Mouse (Mus musculus): ENCODE measurements around the gene Sufu.

The Sufu gene

GRCm38 (mm10) chr19:46500581-46501341, 104.1 kb downstream of the Sufu start:
- no peak for DNase-seq

DNA sequence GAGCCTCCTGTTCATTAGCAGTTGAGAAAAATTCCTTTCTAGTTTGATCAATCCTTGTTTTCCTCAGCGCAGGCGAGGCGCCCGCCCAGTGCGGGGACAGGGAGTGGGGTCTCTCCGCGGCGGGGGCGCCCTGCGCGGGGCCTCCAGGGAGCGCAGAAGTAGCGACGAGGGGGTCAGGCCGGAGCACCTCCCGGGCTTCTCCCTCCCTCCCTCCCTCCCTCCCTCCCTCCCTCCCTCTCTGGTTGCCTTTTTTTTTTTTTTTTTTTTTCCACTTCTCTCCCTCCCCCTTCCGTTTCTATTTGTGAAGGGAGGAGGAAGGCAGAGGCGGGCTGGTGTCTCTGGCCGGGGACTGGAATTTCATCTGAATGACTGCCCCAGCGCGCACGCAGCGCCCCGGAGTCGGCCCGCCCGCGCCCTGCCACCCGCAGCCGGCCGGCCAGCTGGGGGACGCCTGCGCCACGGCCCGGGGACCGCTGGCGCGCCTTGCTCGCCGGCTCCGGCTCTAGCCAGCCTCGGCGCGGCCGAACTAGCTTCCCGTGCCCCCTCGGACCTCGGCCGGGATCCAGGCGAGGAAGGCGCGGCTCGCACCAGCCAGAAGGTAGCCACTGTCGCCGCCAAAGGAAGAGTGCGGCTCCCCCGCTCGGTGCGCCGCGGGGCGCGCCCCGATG, 104.8 kb downstream of the Sufu start, which contains the start of gene Trim8:
TSS of gene Trim8 (plus strand) at position 302 of the 668 bp plus-strand sequence.
- DNase-seq = peak; percentile 89

DNA sequence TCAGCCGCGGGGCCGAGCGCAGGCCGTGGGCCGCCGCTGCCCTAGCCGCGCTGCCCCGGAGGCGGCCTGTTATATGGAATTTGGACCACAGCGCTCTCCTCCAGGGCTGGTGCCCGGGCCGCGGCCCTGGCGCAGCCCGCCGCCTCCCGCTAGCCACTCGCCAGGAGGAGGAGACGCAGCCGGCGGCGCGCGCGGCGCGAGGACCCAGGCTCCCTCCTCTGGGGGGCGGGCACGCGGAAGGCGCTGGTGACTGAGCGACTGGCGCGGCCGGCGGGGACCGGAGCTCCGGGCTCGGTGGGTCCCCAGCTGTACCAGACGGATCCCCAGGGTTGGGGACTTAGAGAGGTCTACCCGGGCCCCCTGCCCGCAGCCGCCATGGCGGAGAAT, 105.4 kb downstream of the Sufu start:
- peak; percentile 86 for DNase-seq

DNA sequence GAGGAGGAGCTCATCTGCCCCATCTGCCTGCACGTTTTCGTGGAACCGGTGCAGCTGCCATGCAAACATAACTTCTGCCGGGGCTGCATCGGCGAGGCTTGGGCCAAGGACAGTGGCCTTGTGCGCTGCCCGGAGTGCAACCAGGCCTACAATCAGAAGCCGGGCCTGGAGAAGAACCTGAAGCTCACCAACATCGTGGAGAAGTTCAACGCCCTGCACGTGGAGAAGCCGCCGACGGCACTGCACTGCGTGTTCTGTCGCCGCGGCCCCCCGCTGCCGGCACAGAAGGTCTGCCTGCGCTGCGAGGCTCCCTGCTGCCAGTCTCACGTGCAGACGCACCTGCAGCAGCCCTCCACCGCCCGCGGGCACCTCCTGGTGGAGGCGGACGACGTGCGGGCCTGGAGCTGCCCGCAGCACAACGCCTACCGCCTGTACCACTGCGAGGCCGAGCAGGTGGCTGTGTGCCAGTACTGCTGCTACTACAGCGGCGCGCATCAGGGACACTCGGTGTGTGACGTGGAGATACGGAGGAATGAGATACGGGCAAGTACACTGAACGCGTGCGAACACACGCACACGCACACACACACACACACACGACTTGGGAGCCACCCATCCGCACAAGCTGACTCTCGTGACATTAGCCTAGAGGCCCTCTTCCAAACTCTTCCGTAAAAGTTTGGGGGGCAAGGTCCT, 105.9 kb downstream of the Sufu start:
- DNase-seq = peak; percentile 85

GRCm38 (mm10) chr19:46503351-46504084, 106.8 kb downstream of the Sufu start:
- DNase-seq = peak; percentile 40

GRCm38 (mm10) chr19:46504085-46504552, 107.4 kb downstream of the Sufu start:
- DNase-seq = no peak

DNA sequence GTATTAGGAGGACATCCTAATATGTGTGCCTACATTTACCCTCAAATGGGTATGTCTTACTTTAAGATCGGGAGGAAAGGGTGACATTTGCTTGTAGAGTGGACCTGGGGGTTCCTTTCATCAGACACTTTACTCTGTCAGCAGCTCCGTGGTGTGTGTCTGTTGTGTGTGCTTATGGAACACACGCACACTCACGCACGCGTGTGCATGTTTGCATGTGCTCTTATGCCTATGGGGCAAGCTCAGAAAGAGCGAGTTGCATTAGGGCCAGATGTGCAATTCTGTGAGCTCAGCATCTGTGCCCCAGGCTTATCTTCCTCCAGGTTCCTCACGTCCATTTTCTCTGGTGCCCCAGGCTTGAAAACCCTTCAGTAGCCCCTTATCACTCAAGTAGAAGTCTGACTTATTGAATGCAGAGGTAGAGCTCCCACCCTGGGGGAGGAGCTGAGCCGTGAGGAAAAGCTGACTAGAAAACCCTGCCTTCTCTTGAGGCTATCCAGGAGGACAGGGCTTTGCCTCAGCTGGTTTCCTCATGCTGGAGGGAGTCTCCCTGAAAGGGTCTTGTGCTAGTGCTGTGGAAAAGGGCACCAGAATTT, 108.2 kb downstream of the Sufu start:
- no peak for DNase-seq

- DNase-seq = no peak
These were observed 109.1 kb downstream of the Sufu start for GRCm38 (mm10) chr19:46505646-46506371.

DNA sequence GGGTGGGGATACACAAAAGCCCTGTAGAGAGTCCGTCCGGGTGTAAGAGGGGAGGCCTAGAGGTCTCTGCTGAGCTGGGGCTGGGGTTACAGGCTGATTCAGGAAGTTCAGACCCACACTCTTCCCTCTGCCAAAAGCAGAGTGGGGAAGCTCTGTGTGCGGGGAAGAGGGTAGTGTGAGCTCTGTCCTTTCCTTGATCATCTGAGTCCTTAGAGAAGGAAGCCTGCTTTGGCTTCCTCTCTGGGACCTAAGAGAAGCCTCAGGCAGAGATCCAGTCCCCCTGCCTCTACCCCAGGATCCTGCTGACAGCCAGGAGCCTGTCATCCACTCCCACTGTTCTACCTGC, 109.6 kb downstream of the Sufu start:
- no peak for DNase-seq

DNA sequence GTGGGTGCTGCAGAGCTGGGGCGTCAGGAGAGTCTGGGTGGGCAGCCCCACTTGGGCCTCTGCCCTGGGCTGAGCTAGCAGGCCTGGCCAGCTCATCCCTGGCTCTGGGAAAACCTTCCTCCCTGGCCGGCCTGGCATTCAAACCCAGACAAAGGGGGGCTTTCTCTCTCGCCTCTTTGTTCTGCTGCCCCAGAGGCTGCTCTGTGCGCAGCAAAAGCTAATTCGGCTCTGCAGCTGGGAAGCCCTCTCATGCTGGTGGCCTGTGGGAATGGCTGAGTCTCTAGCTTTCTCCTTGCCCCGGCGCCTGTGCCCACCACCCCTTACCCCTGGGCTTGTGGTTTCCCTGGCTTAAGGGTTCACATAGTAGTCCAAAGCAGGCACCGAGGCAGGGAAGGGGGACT, 110.5 kb downstream of the Sufu start:
- peak; percentile 42 for DNase-seq

DNA sequence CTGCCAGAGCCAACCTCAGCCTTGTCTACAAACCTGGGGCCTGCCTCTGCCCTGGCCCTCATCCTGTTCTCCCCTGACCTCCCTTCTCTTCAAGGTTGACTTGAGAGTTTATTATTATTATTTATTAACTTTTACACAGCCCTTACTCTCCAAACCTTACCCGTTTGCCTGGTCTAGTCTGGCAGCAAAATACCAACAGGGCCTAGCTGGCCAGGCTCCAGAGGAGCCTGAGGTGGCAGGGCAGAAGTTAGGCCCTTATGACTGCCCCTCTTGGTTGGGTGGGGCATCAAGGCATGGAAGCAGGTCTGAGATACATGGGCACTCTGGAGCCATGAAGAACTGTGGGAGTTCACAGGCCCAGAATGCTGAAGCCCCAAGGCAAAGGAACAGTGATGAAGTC, 111.1 kb downstream of the Sufu start:
- DNase-seq = no peak

GRCm38 (mm10) chr19:46508738-46509137, 112.0 kb downstream of the Sufu start:
- no peak for DNase-seq

GRCm38 (mm10) chr19:46509202-46509601, 112.5 kb downstream of the Sufu start:
- DNase-seq = no peak

DNA sequence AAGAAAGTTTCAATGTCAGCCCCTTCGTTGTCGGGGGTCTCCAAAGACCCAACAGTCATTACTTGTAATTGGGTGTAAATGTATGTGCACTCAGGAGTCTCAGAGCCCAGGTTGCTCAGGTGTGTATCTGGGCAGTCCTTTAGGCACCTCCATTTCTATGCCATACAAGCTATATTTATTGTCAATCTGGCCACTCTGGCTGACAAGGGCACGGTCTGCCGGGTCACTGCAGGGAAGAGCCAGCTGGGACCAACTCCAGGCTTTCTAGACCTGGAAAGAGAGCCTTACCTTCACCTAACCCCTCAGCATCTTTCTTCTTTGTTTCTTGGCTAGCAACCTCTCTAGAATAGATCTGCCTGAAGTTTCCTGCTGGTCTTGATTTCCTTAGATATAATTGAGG, 113.0 kb downstream of the Sufu start:
- no peak for DNase-seq

- DNase-seq = no peak
These were observed 113.7 kb downstream of the Sufu start for GRCm38 (mm10) chr19:46510401-46510800.

- no peak for DNase-seq
These were observed 114.1 kb downstream of the Sufu start for GRCm38 (mm10) chr19:46510824-46511223.

- DNase-seq = no peak
These were observed 114.6 kb downstream of the Sufu start for GRCm38 (mm10) chr19:46511263-46511662.

- DNase-seq = no peak
These were observed 117.7 kb downstream of the Sufu start for GRCm38 (mm10) chr19:46514387-46514786.

GRCm38 (mm10) chr19:46515287-46515821, 118.7 kb downstream of the Sufu start:
- DNase-seq = no peak

DNA sequence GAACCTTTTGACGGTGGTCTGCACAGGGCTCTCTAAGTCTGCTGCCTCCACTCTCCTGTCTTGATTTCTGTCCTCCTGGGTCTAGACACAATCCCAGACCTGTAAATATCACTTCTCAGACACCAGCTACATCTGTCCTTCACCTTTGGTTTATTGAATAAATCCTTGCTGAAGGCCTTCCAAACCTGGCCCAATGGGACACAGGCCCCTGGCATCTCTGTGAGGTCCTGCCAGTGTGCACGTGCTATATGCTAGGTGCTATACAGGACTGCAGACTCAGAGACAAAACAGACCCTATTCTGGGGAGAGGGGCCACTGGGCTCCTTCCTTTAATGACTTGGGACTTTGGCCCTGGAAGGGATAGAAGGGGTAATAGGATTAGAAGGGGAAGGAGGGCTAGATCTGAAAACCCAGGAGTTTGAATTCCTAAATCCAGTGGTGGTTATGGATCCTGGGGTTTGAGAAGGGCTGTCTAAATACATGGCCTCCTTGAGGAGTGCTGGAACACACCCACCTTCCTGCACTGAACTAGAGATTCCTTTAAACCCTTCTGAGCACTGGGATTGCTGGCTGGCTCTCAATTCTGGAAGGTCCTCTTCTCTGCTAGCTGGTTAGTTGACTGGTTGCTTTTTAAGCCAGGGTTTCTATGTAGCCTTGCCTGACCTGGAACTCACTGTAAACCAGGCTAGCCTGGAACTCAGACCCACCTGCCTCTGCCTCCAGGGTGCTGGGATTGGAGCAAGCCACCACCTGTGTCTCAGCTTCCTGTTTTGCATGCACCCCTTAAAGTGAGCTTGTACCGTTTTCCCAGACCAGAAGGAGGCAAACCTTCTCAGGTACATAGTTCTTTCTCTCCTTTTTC, 120.2 kb downstream of the Sufu start:
- no peak for DNase-seq

Data from right cerebral cortex, adult 18-20 months (tissue).